In genomic region chr7:4671956-4672355, GRCm38 (mm10) we compare ENCODE assay signal across 9 mouse cellular contexts. TPM values are rescaled to one million over a fixed set of nuclear protein-coding genes. Genes with fewer than 3 reads are reported as not detected.
DNase-seq lines count a peak whose midpoint lies in the region; ATAC-seq and TF ChIP-seq lines count a peak whose summit lies in the region.
"Had no signal": no experiment of that assay in that cellular context is flagged by ENCODE, and none has a peak within 500 bp of the region (broad histone marks: within the 10 kb centered on the region; RNA-seq: fewer than 3 reads in every experiment).

No protein-coding gene starts in this region.

- H3K9ac ChIP-seq in intestine, embryonic 16.5 days (ENCODE audit: low read depth, low read length): no peak overlapping the region
- no peak overlapping the region for H3K9ac ChIP-seq in midbrain, embryonic 16.5 days (ENCODE audit: low read depth, low read length)
- H3K9ac ChIP-seq: forebrain, embryonic 12.5 days had no signal

- peak overlapping the region; percentile 52; the same call in 1 of the 2 replicates for H3K27ac ChIP-seq in intestine, embryonic 16.5 days (ENCODE audit: low read length)
- H3K27ac ChIP-seq in midbrain, embryonic 16.5 days (ENCODE audit: low read length): no peak overlapping the region
- H3K27ac ChIP-seq: forebrain, embryonic 12.5 days had no signal

- WGBS in intestine, embryonic 16.5 days: 54% methylated on average over 4 of the region's 4 CpGs
- WGBS in lung, adult 2 months: 62% methylated on average over 4 of the region's 4 CpGs
- WGBS in midbrain, embryonic 16.5 days: 80% methylated on average over 4 of the region's 4 CpGs

- TF ChIP-seq POLR2A in lung, adult 2 months (IDR thresholded peaks at IDR 0.05; ENCODE audit: borderline replicate concordance, extremely low read depth, low read depth, low read length): no peak

- peak; percentile 76 for DNase-seq in adrenal gland, adult 2 months
- no peak for DNase-seq in adrenal gland, adult 18-20 months (ENCODE audit: low spot score in 2 of 2)
- peak; percentile 66 for DNase-seq in MN1 (ENCODE audit: low spot score)
- peak; percentile 17 for DNase-seq in lung, adult 2 months
- DNase-seq in testis, postnatal 14 days (ENCODE audit: low spot score): no peak

- no peaks in the 10 kb centered on the region for H3K9me3 ChIP-seq in intestine, embryonic 16.5 days (ENCODE audit: control insufficient read depth, low read length)
- no peaks in the 10 kb centered on the region for H3K9me3 ChIP-seq in midbrain, embryonic 16.5 days (replicated peaks; ENCODE audit: control insufficient read depth, low read length, poor library complexity, severe bottlenecking)
- H3K9me3 ChIP-seq: forebrain, embryonic 12.5 days had no signal

- no peak overlapping the region for H3K4me2 ChIP-seq in intestine, embryonic 16.5 days (ENCODE audit: low read depth, low read length)
- H3K4me2 ChIP-seq in midbrain, embryonic 16.5 days (ENCODE audit: low read length): no peak overlapping the region
- H3K4me2 ChIP-seq: forebrain, embryonic 12.5 days had no signal

- peaks cover 7% of the 10 kb centered on the region; the same call in 1 of the 2 replicates for H3K4me1 ChIP-seq in intestine, embryonic 16.5 days (ENCODE audit: control insufficient read depth, insufficient read depth, low read length)
- H3K4me1 ChIP-seq in lung, adult 2 months (ENCODE audit: control insufficient read depth, insufficient read depth, low read length): no peaks in the 10 kb centered on the region; the same call in 1 of the 2 replicates
- H3K4me1 ChIP-seq in midbrain, embryonic 16.5 days (ENCODE audit: control insufficient read depth, insufficient read depth, low read length): no peaks in the 10 kb centered on the region
- H3K4me1 ChIP-seq: forebrain, embryonic 12.5 days had no signal

- H3K27me3 ChIP-seq in intestine, embryonic 16.5 days (replicated peaks; ENCODE audit: control insufficient read depth, insufficient read depth, low read length): no peaks in the 10 kb centered on the region
- H3K27me3 ChIP-seq in midbrain, embryonic 16.5 days (ENCODE audit: control insufficient read depth, insufficient read depth, low read depth, low read length): no peaks in the 10 kb centered on the region
- H3K27me3 ChIP-seq: forebrain, embryonic 12.5 days had no signal

- H3K4me3 ChIP-seq in intestine, embryonic 16.5 days (ENCODE audit: low read length): no peak overlapping the region
- no peak overlapping the region for H3K4me3 ChIP-seq in lung, adult 2 months (replicated peaks; ENCODE audit: extremely low read depth, low read depth, low read length)
- no peak overlapping the region for H3K4me3 ChIP-seq in midbrain, embryonic 16.5 days (ENCODE audit: low read depth, low read length)
- H3K4me3 ChIP-seq: forebrain, embryonic 12.5 days had no signal

- ATAC-seq in intestine, embryonic 16.5 days: peak; percentile 41; the same call in 1 of the 2 replicates
- ATAC-seq in erythroid progenitor cell, adult 5-6 weeks (replicated peaks; ENCODE audit: low FRiP score, poor library complexity, severe bottlenecking): no peak
- ATAC-seq in midbrain, embryonic 16.5 days: no peak

- TF ChIP-seq CTCF in lung, adult 2 months (IDR thresholded peaks at IDR 0.05; ENCODE audit: insufficient read depth, low read length): no peak

- H3K36me3 ChIP-seq in intestine, embryonic 16.5 days (ENCODE audit: control insufficient read depth, insufficient read depth, low read length): peaks cover 2% of the 10 kb centered on the region; the same call in 1 of the 2 replicates
- H3K36me3 ChIP-seq in midbrain, embryonic 16.5 days (ENCODE audit: control insufficient read depth, insufficient read depth, low read length): peaks cover 22% of the 10 kb centered on the region

RNA-seq across cellular contexts. Expression of gene Hspbp1, which starts 12.9 kb away (rescaled TPM):
- total RNA-seq in adrenal gland, adult 2 months (2021): 10 to 100 TPM; 38.2 to 50.8 TPM
- 65.6 and 73.2 TPM in 2 replicates for polyA plus RNA-seq in adrenal gland, adult 2 months (2012; rRNA removed)
- 10 to 100 TPM; 47.8 TPM for total RNA-seq in adrenal gland, adult 18-20 months (2021)
- polyA plus RNA-seq in intestine, embryonic 16.5 days (2015; fragmentation: Nextera tagmentation; extraction: Ambion mirVana): 84.9 and 95.4 TPM in 2 replicates
- 38.8 and 39.6 TPM in 2 replicates for polyA plus RNA-seq in lung, adult 2 months (2012; rRNA removed)
- total RNA-seq in erythroid progenitor cell, adult 5-6 weeks (2015; ENCODE audit: low replicate concordance): 4.0 and 32.3 TPM in 2 replicates
- total RNA-seq in erythroid progenitor cell, adult 5-6 weeks (2017; ENCODE audit: low replicate concordance): 2.8 and 3.2 TPM in 2 replicates
- 169 and 181 TPM in 2 replicates for polyA plus RNA-seq in midbrain, embryonic 16.5 days (2015; fragmentation: Nextera tagmentation; extraction: Ambion mirVana)

RNA-seq across cellular contexts. Expression of gene Ppp6r1, which starts 13.1 kb away (rescaled TPM):
- 10 to 100 TPM; 81.8 to 92.3 TPM for total RNA-seq in adrenal gland, adult 2 months (2021)
- polyA plus RNA-seq in adrenal gland, adult 2 months (2012; rRNA removed): 114 and 134 TPM in 2 replicates
- total RNA-seq in adrenal gland, adult 18-20 months (2021): 10 to 100 TPM; 79.2 to 98.8 TPM
- 2.6 and 2.9 TPM in 2 replicates for polyA plus RNA-seq in intestine, embryonic 16.5 days (2015; fragmentation: Nextera tagmentation; extraction: Ambion mirVana)
- polyA plus RNA-seq in lung, adult 2 months (2012; rRNA removed): 99.0 and 112 TPM in 2 replicates
- total RNA-seq in erythroid progenitor cell, adult 5-6 weeks (2015; ENCODE audit: low replicate concordance): 62.0 and 84.3 TPM in 2 replicates
- total RNA-seq in erythroid progenitor cell, adult 5-6 weeks (2017; ENCODE audit: low replicate concordance): 73.6 and 85.1 TPM in 2 replicates
- 5.6 and 6.8 TPM in 2 replicates for polyA plus RNA-seq in midbrain, embryonic 16.5 days (2015; fragmentation: Nextera tagmentation; extraction: Ambion mirVana)

RNA-seq across cellular contexts. Expression of gene Brsk1, which starts 18.4 kb away (rescaled TPM):
- 1 to 10 TPM; 3.1 to 6.5 TPM for total RNA-seq in adrenal gland, adult 2 months (2021)
- polyA plus RNA-seq in adrenal gland, adult 2 months (2012; rRNA removed): 8.3 and 9.8 TPM in 2 replicates
- 1 to 10 TPM; 4.0 to 5.3 TPM for total RNA-seq in adrenal gland, adult 18-20 months (2021)
- polyA plus RNA-seq in intestine, embryonic 16.5 days (2015; fragmentation: Nextera tagmentation; extraction: Ambion mirVana): 0.86 and 1.4 TPM in 2 replicates
- polyA plus RNA-seq in lung, adult 2 months (2012; rRNA removed): 4.1 and 4.9 TPM in 2 replicates
- total RNA-seq in erythroid progenitor cell, adult 5-6 weeks (2015; ENCODE audit: low replicate concordance): not detected in 2 replicates
- total RNA-seq in erythroid progenitor cell, adult 5-6 weeks (2017; ENCODE audit: low replicate concordance): not detected in 2 replicates
- polyA plus RNA-seq in midbrain, embryonic 16.5 days (2015; fragmentation: Nextera tagmentation; extraction: Ambion mirVana): 7.5 and 7.8 TPM in 2 replicates

RNA-seq across cellular contexts. Expression of gene Tmem86b, which starts 40.7 kb away (rescaled TPM):
- total RNA-seq in adrenal gland, adult 2 months (2021): 1 to 10 TPM; 5.2 to 7.4 TPM
- 11.6 and 17.8 TPM in 2 replicates for polyA plus RNA-seq in adrenal gland, adult 2 months (2012; rRNA removed)
- total RNA-seq in adrenal gland, adult 18-20 months (2021): 1 to 10 TPM; 7.4 to 9.6 TPM
- polyA plus RNA-seq in intestine, embryonic 16.5 days (2015; fragmentation: Nextera tagmentation; extraction: Ambion mirVana): 16.3 and 23.2 TPM in 2 replicates
- polyA plus RNA-seq in lung, adult 2 months (2012; rRNA removed): 10.1 and 14.6 TPM in 2 replicates
- 72.1 and 91.0 TPM in 2 replicates for total RNA-seq in erythroid progenitor cell, adult 5-6 weeks (2015; ENCODE audit: low replicate concordance)
- 37.6 and 45.8 TPM in 2 replicates for total RNA-seq in erythroid progenitor cell, adult 5-6 weeks (2017; ENCODE audit: low replicate concordance)
- polyA plus RNA-seq in midbrain, embryonic 16.5 days (2015; fragmentation: Nextera tagmentation; extraction: Ambion mirVana): 2.1 and 2.4 TPM in 2 replicates

RNA-seq across cellular contexts. Expression of gene Tmem150b, which starts 53.1 kb away (rescaled TPM):
- total RNA-seq in adrenal gland, adult 2 months (2021): under 1 TPM; 0.40 to 0.55 TPM
- polyA plus RNA-seq in adrenal gland, adult 2 months (2012; rRNA removed): 0.30 and 0.42 TPM in 2 replicates
- total RNA-seq in adrenal gland, adult 18-20 months (2021): under 1 TPM; 0.36 to 0.38 TPM
- 4.4 and 5.4 TPM in 2 replicates for polyA plus RNA-seq in intestine, embryonic 16.5 days (2015; fragmentation: Nextera tagmentation; extraction: Ambion mirVana)
- 3.2 and 3.8 TPM in 2 replicates for polyA plus RNA-seq in lung, adult 2 months (2012; rRNA removed)
- total RNA-seq in erythroid progenitor cell, adult 5-6 weeks (2015; ENCODE audit: low replicate concordance): 1.4 TPM in 1 of 2 replicates, not detected in the other
- total RNA-seq in erythroid progenitor cell, adult 5-6 weeks (2017; ENCODE audit: low replicate concordance): 0.68 TPM in 1 of 2 replicates, not detected in the other
- polyA plus RNA-seq in midbrain, embryonic 16.5 days (2015; fragmentation: Nextera tagmentation; extraction: Ambion mirVana): 0.25 TPM in 1 of 2 replicates, not detected in the other

Comparison
In these comparisons a context has a peak if more than half of its experiments do, and no peak if none do; other contexts are left out.
1. DNase-seq: peak in adrenal gland, adult 2 months (single experiment), MN1 (single experiment) and lung, adult 2 months (single experiment); none in adrenal gland, adult 18-20 months (0 of 2) and testis, postnatal 14 days (single experiment).
2. RNA of gene Ppp6r1, which starts 13.1 kb away (polyA plus RNA-seq): 114 to 134 TPM in adrenal gland, adult 2 months and 99.0 to 112 TPM in lung, adult 2 months; 5.6 to 6.8 TPM in midbrain, embryonic 16.5 days and 2.6 to 2.9 TPM in intestine, embryonic 16.5 days; every median in the first group is over 10 times any median in the second.